Mouse (Mus musculus) cerebellum, postnatal 25 days (tissue): ENCODE measurements around the gene Rgs4.

Experiments used
- DNase-seq, 2 experiments: peaks; one replicate each; pipeline ENCODE4 v3.0.0; 2021; ENCODE audit warnings: mixed read lengths in 2 of 2

Gene Rgs4

GRCm38 (mm10) chr1:169747473-169747872 is at the start of gene Rgs4:
Gene Rgs4 (minus strand): TSS chr1:169747642.
- peak; percentile 58 to 73 for DNase-seq

GRCm38 (mm10) chr1:169792437-169792836 is 45.0 kb upstream of the Rgs4 start:
- DNase-seq = no peak

- DNase-seq = no peak
Observed at GRCm38 (mm10) chr1:169785981-169786380, 38.5 kb upstream of the Rgs4 start.

- DNase-seq = no peak
Observed at GRCm38 (mm10) chr1:169776566-169776965, 29.1 kb upstream of the Rgs4 start.

- DNase-seq = no peak
Observed at GRCm38 (mm10) chr1:169764619-169764955, 17.1 kb upstream of the Rgs4 start.

GRCm38 (mm10) chr1:169763858-169764618 is 16.6 kb upstream of the Rgs4 start:
- DNase-seq = no peak

GRCm38 (mm10) chr1:169762524-169762923 is 15.1 kb upstream of the Rgs4 start:
- no peak for DNase-seq

- DNase-seq = no peak
Observed at GRCm38 (mm10) chr1:169756532-169756931, 9.1 kb upstream of the Rgs4 start.

- no peak for DNase-seq
Observed at GRCm38 (mm10) chr1:169752395-169752794, 5.0 kb upstream of the Rgs4 start.

GRCm38 (mm10) chr1:169748439-169748838 is 997 bp upstream of the Rgs4 start:
- peak; percentile 11 to 12 for DNase-seq

GRCm38 (mm10) chr1:169747902-169748301 is 460 bp upstream of the Rgs4 start:
- DNase-seq = no peak

GRCm38 (mm10) chr1:169741147-169741546 is 6.3 kb downstream of the Rgs4 start:
- DNase-seq = no peak

- DNase-seq = no peak
Observed at GRCm38 (mm10) chr1:169737231-169737630, 10.2 kb downstream of the Rgs4 start.

GRCm38 (mm10) chr1:169736139-169736538 is 11.3 kb downstream of the Rgs4 start:
- no peak for DNase-seq

GRCm38 (mm10) chr1:169730599-169731100 is 16.8 kb downstream of the Rgs4 start:
- no peak for DNase-seq

GRCm38 (mm10) chr1:169726319-169726718 is 21.1 kb downstream of the Rgs4 start:
- no peak for DNase-seq

GRCm38 (mm10) chr1:169721836-169722235 is 25.6 kb downstream of the Rgs4 start:
- DNase-seq = no peak

GRCm38 (mm10) chr1:169704395-169705087 is 42.9 kb downstream of the Rgs4 start:
- no peak for DNase-seq

GRCm38 (mm10) chr1:169699184-169699583 is 48.3 kb downstream of the Rgs4 start:
- no peak for DNase-seq

GRCm38 (mm10) chr1:169697236-169697635 is 50.2 kb downstream of the Rgs4 start:
- peak in 1 of 2 experiments; percentile 12 for DNase-seq

GRCm38 (mm10) chr1:169695356-169695755 is 52.1 kb downstream of the Rgs4 start:
- no peak for DNase-seq

- no peak for DNase-seq
Observed at GRCm38 (mm10) chr1:169693537-169693936, 53.9 kb downstream of the Rgs4 start.

GRCm38 (mm10) chr1:169693040-169693439 is 54.4 kb downstream of the Rgs4 start:
- DNase-seq = no peak
